Mouse (Mus musculus) embryonic facial prominence, embryonic 14.5 days (tissue): ENCODE measurements around the gene Me1. TPM values are rescaled to one million over a fixed set of nuclear protein-coding genes. Genes with fewer than 3 reads are reported as not detected.

Experiments
- ATAC-seq: fragments of 200-750 bp; cut with Nextera tagmentation; 2 replicates; pipeline ENCODE4 v1.8.0; 2017; ENCODE audit warnings: low read depth, moderate number of reproducible peaks, moderate TSS enrichment
- DNase-seq: peaks from one replicate; pipeline ENCODE4 v3.0.0-alpha.2; 2015; ENCODE audit warnings: low spot score
- H3K27ac ChIP-seq: fragments of 300-500 bp; sonication (generic); replicated peaks from 2 replicates; pipeline ENCODE4 v1.5.1; 2014; ENCODE audit warnings: low read depth, mild to moderate bottlenecking, low read length, moderate library complexity
- H3K27me3 ChIP-seq: fragments of 300-500 bp; sonication (generic); replicated peaks from 2 replicates; pipeline ENCODE4 v1.6.1; 2014; ENCODE audit warnings: low read length; ENCODE audit not compliant: control insufficient read depth, insufficient read depth
- H3K36me3 ChIP-seq: fragments of 300-500 bp; sonication (generic); 2 replicates; pipeline ENCODE4 v1.6.1; 2014; ENCODE audit warnings: low read length, mixed read lengths; ENCODE audit not compliant: control insufficient read depth, insufficient read depth
- H3K4me1 ChIP-seq: fragments of 300-500 bp; sonication (generic); 2 replicates; pipeline ENCODE4 v1.6.1; 2014; ENCODE audit warnings: antibody characterized with exemption, low read length; ENCODE audit not compliant: control insufficient read depth, insufficient read depth
- H3K4me2 ChIP-seq: fragments of 300-500 bp; sonication (generic); 2 replicates; pipeline ENCODE4 v1.6.1; 2014; ENCODE audit warnings: low read depth, mild to moderate bottlenecking, low read length, moderate library complexity, mixed read lengths
- H3K4me3 ChIP-seq: fragments of 300-500 bp; sonication (generic); 2 replicates; pipeline ENCODE4 v1.5.1; 2014; ENCODE audit warnings: low read depth, mild to moderate bottlenecking, low read length
- H3K9ac ChIP-seq: fragments of 300-500 bp; sonication (generic); 2 replicates; pipeline ENCODE4 v1.6.1; 2014; ENCODE audit warnings: low read depth, mild to moderate bottlenecking, low read length, moderate library complexity, mixed read lengths
- H3K9me3 ChIP-seq: fragments of 300-500 bp; sonication (generic); 2 replicates; pipeline ENCODE4 v1.6.1; 2016; ENCODE audit warnings: low read length; ENCODE audit not compliant: control insufficient read depth
- WGBS: fragments of 180-500 bp; shearing (Covaris S2); extraction: QIAGEN DNeasy Blood & Tissue Kit; methylation state at CpG from one replicate; pipeline ENCODE4 v1.1.7; 2014; 5-methylcytosine and 5-hydroxymethylcytosine counted together
- polyA plus RNA-seq: library from polyadenylated mRNA; unstranded; fragments of >200 nt; fragmentation: Nextera tagmentation; extraction: Ambion mirVana; gene quantifications from 2 replicates; pipeline ENCODE4 v1.2.1, GENCODE M21; 2014

Gene Me1
- polyA plus RNA-seq, 1 experiment from 2014 or later = 26.3 TPM

GRCm38 (mm10) chr9:86717119-86717518, 21.4 kb upstream of the Me1 start:
- ATAC-seq (no peak), DNase-seq (no peak)
- Histone ChIP-seq H3K9ac (no peak overlapping the region), H3K4me3 (no peak overlapping the region), H3K36me3 (no peaks in the 10 kb centered on the region), H3K4me1 (no peaks in the 10 kb centered on the region), H3K4me2 (no peak overlapping the region), H3K9me3 (no peaks in the 10 kb centered on the region), H3K27ac (no peak overlapping the region), H3K27me3 (no peaks in the 10 kb centered on the region)
- 58% methylated on average over 5 of the region's 5 CpGs for WGBS

GRCm38 (mm10) chr9:86716540-86716939, 20.8 kb upstream of the Me1 start:
- 46% methylated on average over 2 of the region's 2 CpGs for WGBS
- Histone ChIP-seq H3K9ac (no peak overlapping the region), H3K9me3 (no peaks in the 10 kb centered on the region), H3K4me3 (no peak overlapping the region), H3K4me1 (no peaks in the 10 kb centered on the region), H3K27me3 (no peaks in the 10 kb centered on the region), H3K36me3 (no peaks in the 10 kb centered on the region), H3K4me2 (no peak overlapping the region), H3K27ac (no peak overlapping the region)
- DNase-seq = no peak
- ATAC-seq = no peak

GRCm38 (mm10) chr9:86714089-86714488, 18.3 kb upstream of the Me1 start:
- H3K4me3 ChIP-seq = no peak overlapping the region
- H3K27ac ChIP-seq = no peak overlapping the region
- no peak for ATAC-seq
- H3K36me3 ChIP-seq = no peaks in the 10 kb centered on the region
- no peaks in the 10 kb centered on the region for H3K9me3 ChIP-seq
- H3K9ac ChIP-seq = no peak overlapping the region
- no peaks in the 10 kb centered on the region for H3K4me1 ChIP-seq
- no peak for DNase-seq
- H3K4me2 ChIP-seq = no peak overlapping the region
- WGBS = 84% methylated on average over 3 of the region's 3 CpGs
- H3K27me3 ChIP-seq = no peaks in the 10 kb centered on the region

- H3K27ac ChIP-seq = no peak overlapping the region
- no peak overlapping the region for H3K4me3 ChIP-seq
- no peak for ATAC-seq
- 63% methylated on average over 2 of the region's 2 CpGs for WGBS
- no peak for DNase-seq
- H3K4me1 ChIP-seq = no peaks in the 10 kb centered on the region
- no peak overlapping the region for H3K4me2 ChIP-seq
- no peaks in the 10 kb centered on the region for H3K27me3 ChIP-seq
- no peak overlapping the region for H3K9ac ChIP-seq
- H3K9me3 ChIP-seq = no peaks in the 10 kb centered on the region
- H3K36me3 ChIP-seq = no peaks in the 10 kb centered on the region
Observed at GRCm38 (mm10) chr9:86712648-86713047, 16.9 kb upstream of the Me1 start.

- no peak overlapping the region for H3K27ac ChIP-seq
- WGBS = 77% methylated on average over 2 of the region's 2 CpGs
- ATAC-seq = no peak
- H3K4me3 ChIP-seq = no peak overlapping the region
- no peaks in the 10 kb centered on the region for H3K36me3 ChIP-seq
- H3K27me3 ChIP-seq = no peaks in the 10 kb centered on the region
- H3K9me3 ChIP-seq = no peaks in the 10 kb centered on the region
- H3K4me1 ChIP-seq = no peaks in the 10 kb centered on the region
- H3K4me2 ChIP-seq = no peak overlapping the region
- no peak for DNase-seq
- no peak overlapping the region for H3K9ac ChIP-seq
Observed at GRCm38 (mm10) chr9:86710091-86710634, 14.4 kb upstream of the Me1 start.

- no peak overlapping the region for H3K4me3 ChIP-seq
- no peaks in the 10 kb centered on the region for H3K27me3 ChIP-seq
- H3K27ac ChIP-seq = no peak overlapping the region
- no peaks in the 10 kb centered on the region for H3K9me3 ChIP-seq
- DNase-seq = no peak
- H3K4me2 ChIP-seq = no peak overlapping the region
- no peaks in the 10 kb centered on the region for H3K4me1 ChIP-seq
- no peaks in the 10 kb centered on the region for H3K36me3 ChIP-seq
- no peak for ATAC-seq
- 51% methylated on average over 6 of the region's 6 CpGs for WGBS
- no peak overlapping the region for H3K9ac ChIP-seq
Observed at GRCm38 (mm10) chr9:86708921-86709320, 13.2 kb upstream of the Me1 start.

GRCm38 (mm10) chr9:86707431-86707830, 11.7 kb upstream of the Me1 start:
- no peak for DNase-seq
- 60% methylated on average over 1 of the region's 1 CpGs for WGBS

GRCm38 (mm10) chr9:86701844-86702243, 6.1 kb upstream of the Me1 start:
- H3K4me2 ChIP-seq = no peak overlapping the region
- WGBS = 19% methylated on average over 2 of the region's 2 CpGs
- H3K36me3 ChIP-seq = no peaks in the 10 kb centered on the region
- peaks cover 3% of the 10 kb centered on the region; the same call in 1 of the 2 replicates for H3K4me1 ChIP-seq
- no peak overlapping the region for H3K9ac ChIP-seq
- H3K9me3 ChIP-seq = no peaks in the 10 kb centered on the region
- peak; percentile 62; the same call in 1 of the 2 replicates for ATAC-seq
- H3K27me3 ChIP-seq = no peaks in the 10 kb centered on the region
- no peak for DNase-seq
- H3K4me3 ChIP-seq = no peak overlapping the region
- H3K27ac ChIP-seq = peak overlapping the region; percentile 58; the same call in 1 of the 2 replicates

More at GRCm38 (mm10) chr9:86707431-86707830, 11.7 kb upstream of the Me1 start:
- H3K36me3 ChIP-seq = no peaks in the 10 kb centered on the region
- no peak overlapping the region for H3K4me3 ChIP-seq
- H3K9ac ChIP-seq = no peak overlapping the region
- no peak overlapping the region for H3K27ac ChIP-seq
- no peaks in the 10 kb centered on the region for H3K4me1 ChIP-seq
- H3K27me3 ChIP-seq = no peaks in the 10 kb centered on the region
- no peak overlapping the region for H3K4me2 ChIP-seq
- no peaks in the 10 kb centered on the region for H3K9me3 ChIP-seq
- ATAC-seq = no peak

GRCm38 (mm10) chr9:86701264-86701663, 5.5 kb upstream of the Me1 start:
- Histone ChIP-seq H3K27me3 (no peaks in the 10 kb centered on the region), H3K4me2 (no peak overlapping the region), H3K27ac (peak overlapping the region; percentile 58), H3K9ac (no peak overlapping the region), H3K4me1 (peaks cover 3% of the 10 kb centered on the region; the same call in 1 of the 2 replicates), H3K36me3 (no peaks in the 10 kb centered on the region), H3K4me3 (no peak overlapping the region), H3K9me3 (no peaks in the 10 kb centered on the region)
- WGBS = 19% methylated on average over 5 of the region's 5 CpGs
- peak; percentile 70 for ATAC-seq
- peak; percentile 67 for DNase-seq
